9 mouse cellular contexts compared by ENCODE assay signal in the genomic region with DNA sequence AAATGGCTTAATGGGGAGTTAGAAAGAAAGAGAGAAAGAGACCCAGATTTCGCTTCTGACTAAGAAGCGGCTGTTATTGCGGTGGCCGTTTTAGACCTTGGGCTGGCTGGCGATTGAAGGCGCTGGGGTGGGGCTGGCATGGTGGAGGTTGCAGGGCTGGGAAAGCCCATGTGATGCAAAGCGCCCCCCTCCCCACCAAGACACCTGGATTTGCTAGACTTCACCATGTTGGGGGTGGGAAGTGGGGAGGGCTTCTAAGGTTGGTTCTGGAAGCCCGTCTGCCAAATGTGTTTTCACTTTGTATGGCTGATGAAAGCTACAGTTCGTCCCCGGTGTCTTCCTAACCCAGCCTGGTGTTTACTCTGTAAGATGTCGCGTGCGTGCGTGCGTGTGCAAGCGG. TPM values are rescaled to one million over a fixed set of nuclear protein-coding genes. Genes with fewer than 3 reads are reported as not detected.
A peak's percentile ranks its signal among the peaks of the same experiment; 100 is the strongest.
DNase-seq lines count a peak whose midpoint lies in the region; ATAC-seq and TF ChIP-seq lines count a peak whose summit lies in the region.
"Had no signal": no experiment of that assay in that cellular context is flagged by ENCODE, and none has a peak within 500 bp of the region (broad histone marks: within the 10 kb centered on the region; RNA-seq: fewer than 3 reads in every experiment).

No protein-coding gene starts in this region.

- 0 out of 2 replicates have a peak, but pooled peaks cover 3% of the 10 kb centered on the region for H3K27me3 ChIP-seq in embryonic facial prominence, embryonic 12.5 days
- H3K27me3 ChIP-seq in intestine, embryonic 14.5 days (replicated peaks; ENCODE audit: control insufficient read depth, insufficient read depth, low read length), result peaks cover 58% of the 10 kb centered on the region
- peaks cover 25% of the 10 kb centered on the region for H3K27me3 ChIP-seq in neural tube, embryonic 15.5 days (replicated peaks)

- DNase-seq in lung, adult 2 months, result no peak
- no peak for DNase-seq in lung, postnatal 36 days
- peak; percentile 58 for DNase-seq in intestine, embryonic 14.5 days (ENCODE audit: low spot score)
- DNase-seq in urinary bladder, postnatal 25 days (ENCODE audit: low spot score), result no peak
- DNase-seq in frontal cortex, postnatal 10 days (ENCODE audit: low spot score in 2 of 2), result no peak
- DNase-seq: kidney, adult 11 months had no signal

- H3K27ac ChIP-seq in embryonic facial prominence, embryonic 12.5 days, result no peak overlapping the region
- H3K27ac ChIP-seq in intestine, embryonic 14.5 days (ENCODE audit: low read depth), result no peak overlapping the region
- peak overlapping the region; percentile 25; the same call in 1 of the 2 replicates for H3K27ac ChIP-seq in neural tube, embryonic 15.5 days (replicated peaks)

- peak overlapping the region; percentile 55 for H3K4me3 ChIP-seq in lung, adult 2 months (replicated peaks; ENCODE audit: extremely low read depth, low read depth, low read length)
- H3K4me3 ChIP-seq in embryonic facial prominence, embryonic 12.5 days, result peak overlapping the region; percentile 75
- peak overlapping the region; percentile 51 for H3K4me3 ChIP-seq in intestine, embryonic 14.5 days (ENCODE audit: low read depth, low read length)
- peak overlapping the region; percentile 71 for H3K4me3 ChIP-seq in neural tube, embryonic 15.5 days (replicated peaks)

- 0 out of 2 replicates have a peak, but pooled peaks cover 2% of the 10 kb centered on the region for H3K4me1 ChIP-seq in lung, adult 2 months (ENCODE audit: control insufficient read depth, insufficient read depth, low read length)
- peaks cover 18% of the 10 kb centered on the region for H3K4me1 ChIP-seq in embryonic facial prominence, embryonic 12.5 days
- no peaks in the 10 kb centered on the region; the same call in 1 of the 2 replicates for H3K4me1 ChIP-seq in intestine, embryonic 14.5 days (replicated peaks; ENCODE audit: control insufficient read depth, insufficient read depth, low read length)
- H3K4me1 ChIP-seq in neural tube, embryonic 15.5 days, result peaks cover 40% of the 10 kb centered on the region

- no peak for ATAC-seq in embryonic facial prominence, embryonic 12.5 days (ENCODE audit: insufficient number of reproducible peaks, insufficient read depth, low FRiP score, low TSS enrichment)
- no peak for ATAC-seq in intestine, embryonic 14.5 days (replicated peaks; ENCODE audit: low FRiP score, low TSS enrichment, low read depth)
- ATAC-seq in neural tube, embryonic 15.5 days (ENCODE audit: low FRiP score), result no peak
- ATAC-seq in frontal cortex, adult (ENCODE audit: low TSS enrichment), result no peak

- H3K4me2 ChIP-seq in embryonic facial prominence, embryonic 12.5 days (replicated peaks), result peak overlapping the region; percentile 84
- peak overlapping the region; percentile 86 for H3K4me2 ChIP-seq in intestine, embryonic 14.5 days (ENCODE audit: low read length)
- H3K4me2 ChIP-seq in neural tube, embryonic 15.5 days, result peak overlapping the region; percentile 81

- no peak for TF ChIP-seq CTCF in lung, adult 2 months (IDR thresholded peaks at IDR 0.05; ENCODE audit: insufficient read depth, low read length)

- peaks cover 4% of the 10 kb centered on the region for H3K9me3 ChIP-seq in embryonic facial prominence, embryonic 12.5 days
- H3K9me3 ChIP-seq in intestine, embryonic 14.5 days (ENCODE audit: control insufficient read depth, low read length), result no peaks in the 10 kb centered on the region
- no peaks in the 10 kb centered on the region for H3K9me3 ChIP-seq in neural tube, embryonic 15.5 days (replicated peaks)

- TF ChIP-seq POLR2A in lung, adult 2 months (IDR thresholded peaks at IDR 0.05; ENCODE audit: borderline replicate concordance, extremely low read depth, low read depth, low read length), result no peak

- peak overlapping the region; percentile 68 for H3K9ac ChIP-seq in embryonic facial prominence, embryonic 12.5 days
- no peak overlapping the region for H3K9ac ChIP-seq in intestine, embryonic 14.5 days (ENCODE audit: low read length)
- H3K9ac ChIP-seq in neural tube, embryonic 15.5 days (replicated peaks), result peak overlapping the region; percentile 64

- 2% methylated on average over 16 of the region's 16 CpGs for WGBS in lung, adult 2 months
- 0% methylated on average over 16 of the region's 16 CpGs for WGBS in embryonic facial prominence, embryonic 12.5 days
- 2% methylated on average over 16 of the region's 16 CpGs for WGBS in intestine, embryonic 14.5 days
- 1% methylated on average over 16 of the region's 16 CpGs for WGBS in neural tube, embryonic 15.5 days

- no peaks in the 10 kb centered on the region for H3K36me3 ChIP-seq in embryonic facial prominence, embryonic 12.5 days
- no peaks in the 10 kb centered on the region for H3K36me3 ChIP-seq in intestine, embryonic 14.5 days (ENCODE audit: control insufficient read depth, insufficient read depth, low read length)
- H3K36me3 ChIP-seq in neural tube, embryonic 15.5 days, result no peaks in the 10 kb centered on the region

RNA-seq across cellular contexts. Expression of a gene that starts 1.6 kb away (rescaled TPM):
- 13.8 TPM in 2 replicates for polyA plus RNA-seq in lung, adult 2 months (2012; rRNA removed)
- polyA plus RNA-seq in embryonic facial prominence, embryonic 12.5 days (2016; fragmentation: Nextera tagmentation; extraction: Ambion mirVana), result 40.7 and 51.8 TPM in 2 replicates
- 0.68 and 0.75 TPM in 2 replicates for polyA plus RNA-seq in intestine, embryonic 14.5 days (2014; fragmentation: Nextera tagmentation; extraction: Ambion mirVana)
- 13.7 and 13.9 TPM in 2 replicates for polyA plus RNA-seq in neural tube, embryonic 15.5 days (2015; fragmentation: Nextera tagmentation; extraction: Ambion mirVana)
